Mouse (Mus musculus): ENCODE measurements around the gene Smok3c. TPM values are rescaled to one million over a fixed set of nuclear protein-coding genes. Genes with fewer than 3 reads are reported as not detected.
"Not testable (repeated sequence)": the region's sequence is repeated elsewhere in the genome, so short reads cannot be mapped to it uniquely, and the experiment has no call there.

The Smok3c gene
- polyA plus RNA-seq (2014; fragmentation: Nextera tagmentation; extraction: Ambion mirVana): not detected in 2 replicates

DNA sequence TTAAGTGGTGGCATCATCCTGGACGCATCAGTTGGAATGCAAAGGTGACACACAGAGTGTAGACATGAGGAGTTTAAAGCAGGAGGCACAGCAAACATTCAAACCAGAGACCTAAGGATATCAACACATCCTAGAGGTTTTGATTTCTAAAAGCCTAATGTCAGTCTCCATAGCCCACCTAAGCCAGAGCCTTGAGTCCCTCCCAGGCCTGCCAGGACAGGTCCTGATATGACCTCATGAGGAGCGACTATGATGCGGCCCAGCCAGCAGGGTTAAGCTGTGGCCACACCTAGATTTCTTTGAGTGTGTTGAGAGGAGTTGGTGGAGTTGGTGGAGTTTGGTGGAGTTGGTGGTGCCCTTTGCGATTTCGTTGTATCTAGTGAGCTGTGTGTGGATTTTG, at the start of gene Smok3c:
Gene Smok3c (plus strand): TSS at position 301 of the 400 bp plus-strand sequence.
- not testable (repeated sequence) for H3K9me3 ChIP-seq (replicated peaks; ENCODE audit: control insufficient read depth, low read length); H3K4me3 ChIP-seq (ENCODE audit: low read depth, low read length); H3K36me3 ChIP-seq (ENCODE audit: control insufficient read depth, insufficient read depth, low read length); H3K27ac ChIP-seq (ENCODE audit: low read depth, low read length); H3K4me1 ChIP-seq (ENCODE audit: control insufficient read depth, insufficient read depth, low read length); H3K27me3 ChIP-seq (ENCODE audit: control insufficient read depth, insufficient read depth, low read length); H3K4me2 ChIP-seq; H3K9ac ChIP-seq (ENCODE audit: low read depth, low read length); ATAC-seq (replicated peaks; ENCODE audit: insufficient number of reproducible peaks, low FRiP score, low TSS enrichment)
- WGBS (ENCODE audit: insufficient replicate concordance): no CpG with 5 or more reads among the region's 5 CpGs

DNA sequence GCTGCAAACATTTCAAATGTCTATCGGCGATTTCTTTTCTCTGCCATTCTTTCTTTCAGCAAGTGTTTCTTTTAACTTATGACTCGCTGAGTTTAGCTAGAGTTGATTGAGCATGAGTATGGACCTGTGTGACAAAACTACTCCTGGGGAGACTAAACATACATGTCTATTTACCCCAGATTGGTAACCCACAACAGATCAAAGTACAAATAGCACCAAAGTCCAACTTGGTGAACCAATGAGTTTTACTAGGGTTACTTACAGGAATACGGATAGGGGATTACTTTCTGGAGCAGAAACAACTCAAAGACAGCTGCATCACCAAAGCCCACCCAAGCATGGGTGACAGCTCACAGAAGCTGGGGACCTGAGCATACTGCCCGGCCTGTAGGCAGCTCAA, 43.6 kb upstream of the Smok3c start:
- Histone ChIP-seq H3K4me1 (ENCODE audit: control insufficient read depth, insufficient read depth, low read length) (no peaks in the 10 kb centered on the region), H3K9ac (ENCODE audit: low read depth, low read length) (no peak overlapping the region), H3K9me3 (replicated peaks; ENCODE audit: control insufficient read depth, low read length) (no peaks in the 10 kb centered on the region), H3K4me3 (ENCODE audit: low read depth, low read length) (no peak overlapping the region), H3K27ac (ENCODE audit: low read depth, low read length) (no peak overlapping the region), H3K36me3 (ENCODE audit: control insufficient read depth, insufficient read depth, low read length) (no peaks in the 10 kb centered on the region), H3K4me2 (no peak overlapping the region), H3K27me3 (ENCODE audit: control insufficient read depth, insufficient read depth, low read length) (no peaks in the 10 kb centered on the region)
- no peak for ATAC-seq (replicated peaks; ENCODE audit: insufficient number of reproducible peaks, low FRiP score, low TSS enrichment)
- WGBS (ENCODE audit: insufficient replicate concordance): 80% methylated on average over 5 of the region's 5 CpGs

DNA sequence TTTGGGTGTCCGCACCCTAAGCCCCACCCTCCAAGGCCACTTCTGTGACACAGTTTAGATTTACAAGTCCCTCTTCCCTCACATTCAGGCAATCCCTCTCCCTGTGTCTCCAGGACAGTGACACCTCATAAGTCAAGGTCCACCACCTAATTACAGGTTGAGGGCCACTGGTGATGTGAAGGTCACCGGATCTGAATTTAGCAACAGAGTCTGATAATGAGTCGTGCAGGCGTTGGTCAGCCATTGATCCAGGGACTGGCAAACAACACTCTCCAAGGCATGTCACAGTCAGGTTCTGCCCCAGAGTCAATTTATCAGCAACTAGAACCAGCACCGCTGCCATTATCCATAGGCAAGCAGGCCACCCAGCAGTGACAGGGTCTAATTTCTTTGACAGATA, 40.6 kb upstream of the Smok3c start:
- H3K9me3 ChIP-seq (replicated peaks; ENCODE audit: control insufficient read depth, low read length): no peaks in the 10 kb centered on the region
- no peak overlapping the region for H3K9ac ChIP-seq (ENCODE audit: low read depth, low read length)
- no peak overlapping the region for H3K4me2 ChIP-seq
- H3K36me3 ChIP-seq (ENCODE audit: control insufficient read depth, insufficient read depth, low read length): no peaks in the 10 kb centered on the region
- H3K4me1 ChIP-seq (ENCODE audit: control insufficient read depth, insufficient read depth, low read length): no peaks in the 10 kb centered on the region
- 81% methylated on average over 5 of the region's 5 CpGs for WGBS (ENCODE audit: insufficient replicate concordance)
- H3K27me3 ChIP-seq (ENCODE audit: control insufficient read depth, insufficient read depth, low read length): no peaks in the 10 kb centered on the region
- ATAC-seq (replicated peaks; ENCODE audit: insufficient number of reproducible peaks, low FRiP score, low TSS enrichment): no peak
- no peak overlapping the region for H3K4me3 ChIP-seq (ENCODE audit: low read depth, low read length)
- no peak overlapping the region for H3K27ac ChIP-seq (ENCODE audit: low read depth, low read length)

GRCm38 (mm10) chr5:138016530-138016929, 36.5 kb upstream of the Smok3c start:
- Histone ChIP-seq H3K36me3 (ENCODE audit: control insufficient read depth, insufficient read depth, low read length) (no peaks in the 10 kb centered on the region), H3K4me3 (ENCODE audit: low read depth, low read length) (no peak overlapping the region), H3K4me2 (no peak overlapping the region), H3K4me1 (ENCODE audit: control insufficient read depth, insufficient read depth, low read length) (no peaks in the 10 kb centered on the region), H3K27ac (ENCODE audit: low read depth, low read length) (no peak overlapping the region), H3K9ac (ENCODE audit: low read depth, low read length) (no peak overlapping the region), H3K27me3 (ENCODE audit: control insufficient read depth, insufficient read depth, low read length) (no peaks in the 10 kb centered on the region), H3K9me3 (replicated peaks; ENCODE audit: control insufficient read depth, low read length) (no peaks in the 10 kb centered on the region)
- WGBS (ENCODE audit: insufficient replicate concordance): 69% methylated on average over 2 of the region's 2 CpGs
- no peak for ATAC-seq (replicated peaks; ENCODE audit: insufficient number of reproducible peaks, low FRiP score, low TSS enrichment)

- H3K27me3 ChIP-seq (ENCODE audit: control insufficient read depth, insufficient read depth, low read length): no peaks in the 10 kb centered on the region
- no peak overlapping the region for H3K4me2 ChIP-seq
- H3K4me1 ChIP-seq (ENCODE audit: control insufficient read depth, insufficient read depth, low read length): no peaks in the 10 kb centered on the region
- no peaks in the 10 kb centered on the region for H3K9me3 ChIP-seq (replicated peaks; ENCODE audit: control insufficient read depth, low read length)
- ATAC-seq (replicated peaks; ENCODE audit: insufficient number of reproducible peaks, low FRiP score, low TSS enrichment): no peak
- no peak overlapping the region for H3K9ac ChIP-seq (ENCODE audit: low read depth, low read length)
- no peak overlapping the region for H3K27ac ChIP-seq (ENCODE audit: low read depth, low read length)
- H3K4me3 ChIP-seq (ENCODE audit: low read depth, low read length): no peak overlapping the region
- no peaks in the 10 kb centered on the region for H3K36me3 ChIP-seq (ENCODE audit: control insufficient read depth, insufficient read depth, low read length)
These were observed 36.0 kb upstream of the Smok3c start for GRCm38 (mm10) chr5:138016997-138017396.

- not testable (repeated sequence) for H3K4me3 ChIP-seq (ENCODE audit: low read depth, low read length); ATAC-seq (replicated peaks; ENCODE audit: insufficient number of reproducible peaks, low FRiP score, low TSS enrichment)
- 84% methylated on average over 3 of the region's 4 CpGs for WGBS (ENCODE audit: insufficient replicate concordance)
These were observed 33.4 kb upstream of the Smok3c start for GRCm38 (mm10) chr5:138019577-138019976.

DNA sequence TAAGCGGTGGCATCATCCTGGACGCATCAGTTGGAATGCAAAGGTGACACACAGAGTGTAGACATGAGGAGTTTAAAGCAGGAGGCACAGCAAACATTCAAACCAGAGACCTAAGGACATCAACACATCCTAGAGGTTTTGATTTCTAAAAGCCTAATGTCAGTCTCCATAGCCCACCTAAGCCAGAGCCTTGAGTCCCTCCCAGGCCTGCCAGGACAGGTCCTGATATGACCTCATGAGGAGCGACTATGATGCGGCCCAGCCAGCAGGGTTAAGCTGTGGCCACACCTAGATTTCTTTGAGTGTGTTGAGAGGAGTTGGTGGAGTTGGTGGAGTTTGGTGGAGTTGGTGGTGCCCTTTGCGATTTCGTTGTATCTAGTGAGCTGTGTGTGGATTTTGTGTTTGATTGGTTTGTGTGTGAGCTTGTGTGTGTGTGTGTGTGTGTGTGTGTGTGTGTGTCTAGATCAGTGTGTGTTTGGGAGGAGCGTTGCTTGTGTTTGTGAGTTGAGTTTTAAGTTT, 32.0 kb upstream of the Smok3c start, which contains the start of the genes Smok3a and Smok3b:
Gene Smok3a (plus strand): TSS at position 301 of the 519 bp plus-strand sequence.
Gene Smok3b (plus strand): TSS at position 469 of the 519 bp plus-strand sequence.
- WGBS (ENCODE audit: insufficient replicate concordance): 79% methylated on average over 3 of the region's 7 CpGs
- H3K4me3 ChIP-seq (ENCODE audit: low read depth, low read length); H3K9ac ChIP-seq (ENCODE audit: low read depth, low read length); H3K27ac ChIP-seq (ENCODE audit: low read depth, low read length); H3K9me3 ChIP-seq (replicated peaks; ENCODE audit: control insufficient read depth, low read length); ATAC-seq (replicated peaks; ENCODE audit: insufficient number of reproducible peaks, low FRiP score, low TSS enrichment); H3K36me3 ChIP-seq (ENCODE audit: control insufficient read depth, insufficient read depth, low read length); H3K4me2 ChIP-seq; H3K27me3 ChIP-seq (ENCODE audit: control insufficient read depth, insufficient read depth, low read length); H3K4me1 ChIP-seq (ENCODE audit: control insufficient read depth, insufficient read depth, low read length): not testable (repeated sequence)

More at GRCm38 (mm10) chr5:138019577-138019976, 33.4 kb upstream of the Smok3c start:
- not testable (repeated sequence) for H3K9me3 ChIP-seq (replicated peaks; ENCODE audit: control insufficient read depth, low read length); H3K36me3 ChIP-seq (ENCODE audit: control insufficient read depth, insufficient read depth, low read length); H3K4me1 ChIP-seq (ENCODE audit: control insufficient read depth, insufficient read depth, low read length); H3K4me2 ChIP-seq; H3K27ac ChIP-seq (ENCODE audit: low read depth, low read length); H3K9ac ChIP-seq (ENCODE audit: low read depth, low read length); H3K27me3 ChIP-seq (ENCODE audit: control insufficient read depth, insufficient read depth, low read length)

- 77% methylated on average over 4 of the region's 4 CpGs for WGBS (ENCODE audit: insufficient replicate concordance)
- no peak overlapping the region for H3K4me2 ChIP-seq
These were observed 20.8 kb downstream of the Smok3c start for GRCm38 (mm10) chr5:138073803-138074202.

GRCm38 (mm10) chr5:138075684-138076083, 22.7 kb downstream of the Smok3c start:
- Histone ChIP-seq H3K9ac (ENCODE audit: low read depth, low read length) (no peak overlapping the region), H3K4me3 (ENCODE audit: low read depth, low read length) (no peak overlapping the region), H3K9me3 (replicated peaks; ENCODE audit: control insufficient read depth, low read length) (no peaks in the 10 kb centered on the region), H3K4me2 (no peak overlapping the region), H3K27me3 (ENCODE audit: control insufficient read depth, insufficient read depth, low read length) (no peaks in the 10 kb centered on the region), H3K4me1 (ENCODE audit: control insufficient read depth, insufficient read depth, low read length) (no peaks in the 10 kb centered on the region), H3K27ac (ENCODE audit: low read depth, low read length) (no peak overlapping the region), H3K36me3 (ENCODE audit: control insufficient read depth, insufficient read depth, low read length) (no peaks in the 10 kb centered on the region)
- WGBS (ENCODE audit: insufficient replicate concordance): 66% methylated on average over 3 of the region's 3 CpGs
- no peak for ATAC-seq (replicated peaks; ENCODE audit: insufficient number of reproducible peaks, low FRiP score, low TSS enrichment)

More at GRCm38 (mm10) chr5:138073803-138074202, 20.8 kb downstream of the Smok3c start:
- Histone ChIP-seq H3K27me3 (ENCODE audit: control insufficient read depth, insufficient read depth, low read length) (no peaks in the 10 kb centered on the region), H3K9me3 (replicated peaks; ENCODE audit: control insufficient read depth, low read length) (no peaks in the 10 kb centered on the region), H3K4me3 (ENCODE audit: low read depth, low read length) (no peak overlapping the region), H3K9ac (ENCODE audit: low read depth, low read length) (no peak overlapping the region), H3K27ac (ENCODE audit: low read depth, low read length) (no peak overlapping the region), H3K4me1 (ENCODE audit: control insufficient read depth, insufficient read depth, low read length) (no peaks in the 10 kb centered on the region), H3K36me3 (ENCODE audit: control insufficient read depth, insufficient read depth, low read length) (no peaks in the 10 kb centered on the region)
- ATAC-seq (replicated peaks; ENCODE audit: insufficient number of reproducible peaks, low FRiP score, low TSS enrichment): no peak
